Mouse (Mus musculus): ENCODE results near the gene Scnn1a. TPM values are rescaled to one million over a fixed set of nuclear protein-coding genes. Genes with fewer than 3 reads are reported as not detected.

Gene Scnn1a
- total RNA-seq, 1 experiment = 0.31 TPM

DNA sequence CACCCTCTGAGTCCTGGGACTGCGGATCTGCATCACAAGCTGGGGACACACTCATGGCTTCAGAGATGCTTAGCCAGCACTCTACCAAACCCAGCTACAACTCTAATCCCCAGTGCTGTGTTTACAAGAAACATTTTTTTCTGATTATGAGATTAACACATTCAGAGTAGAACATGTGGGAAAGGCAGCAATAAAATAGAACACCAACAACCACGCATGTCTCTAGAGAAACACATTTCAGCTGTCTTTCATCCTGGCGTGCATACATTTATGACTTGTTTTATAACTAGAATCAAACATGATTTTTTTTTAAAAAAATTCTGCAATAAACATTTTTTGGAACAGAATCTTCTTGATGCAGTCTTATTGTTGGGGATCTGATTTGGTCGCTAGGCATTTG, 33.5 kb upstream of the Scnn1a start:
- no peaks in the 10 kb centered on the region for H3K4me1 ChIP-seq (ENCODE audit: control insufficient read depth in 2 of 2, insufficient read depth in 2 of 2, low read length in 2 of 2, poor library complexity in 1 of 2)
- no peak overlapping the region for H3K4me3 ChIP-seq (ENCODE audit: insufficient read depth in 1 of 2, low read depth in 1 of 2, low read length in 2 of 2, poor library complexity in 1 of 2, severe bottlenecking in 1 of 2)
- no peak for DNase-seq (ENCODE audit: low read depth, low spot score)
- in situ Hi-C loops (cut with MboI; ENCODE audit: low sequenced_read_pairs in 2 of 2, unreplicated experiment in 2 of 2) = no loop called here
- H3K36me3 ChIP-seq (ENCODE audit: control insufficient read depth, insufficient read depth, low read length, poor library complexity, severe bottlenecking) = peaks cover 4% of the 10 kb centered on the region; the same call in 1 of the 2 replicates
- H3K27ac ChIP-seq (ENCODE audit: insufficient read depth, low read depth, low read length, poor library complexity, severe bottlenecking) = no peak overlapping the region
- no peaks in the 10 kb centered on the region for H3K9me3 ChIP-seq (ENCODE audit: control insufficient read depth, insufficient read depth, low read depth, low read length)
- H3K9ac ChIP-seq (ENCODE audit: insufficient read depth, low read depth, low read length, poor library complexity, severe bottlenecking) = no peak overlapping the region
- TF ChIP-seq CHD2 (IDR thresholded peaks at IDR 0.05; ENCODE audit: low read depth, low read length) (no peak), ZC3H11A (IDR thresholded peaks at IDR 0.05; ENCODE audit: borderline replicate concordance, low read depth, low read length) (no peak), MAFK (IDR thresholded peaks at IDR 0.05; ENCODE audit: insufficient read depth, low read depth, low read length) (no peak), ZNF384 (IDR thresholded peaks at IDR 0.05; ENCODE audit: low read depth, low read length) (no peak), HCFC1 (IDR thresholded peaks at IDR 0.05; ENCODE audit: borderline replicate concordance, insufficient read depth, low read length) (no peak)

DNA sequence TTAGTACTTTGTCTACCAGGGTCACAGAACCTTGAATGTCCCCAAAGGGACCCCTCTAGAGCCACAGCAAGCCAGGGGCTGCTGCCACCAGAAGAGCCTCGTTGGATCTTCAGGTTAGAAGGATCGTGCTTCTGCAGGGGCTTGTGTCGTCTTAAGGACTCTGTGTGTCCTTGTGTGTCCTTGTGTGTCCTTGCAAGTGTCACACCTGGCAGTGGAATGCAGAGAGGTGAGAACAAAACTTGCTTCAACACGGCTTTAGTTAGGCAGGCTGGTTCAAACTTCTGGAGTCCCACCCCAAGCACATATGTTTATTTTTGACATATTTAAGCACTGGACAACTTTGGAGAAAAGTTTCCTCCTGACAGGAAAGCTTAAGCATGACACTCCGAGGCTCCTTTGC, 31.7 kb upstream of the Scnn1a start:
- H3K9me3 ChIP-seq (ENCODE audit: control insufficient read depth, insufficient read depth, low read depth, low read length) = no peaks in the 10 kb centered on the region
- H3K9ac ChIP-seq (ENCODE audit: insufficient read depth, low read depth, low read length, poor library complexity, severe bottlenecking) = no peak overlapping the region
- TF ChIP-seq CHD2 (IDR thresholded peaks at IDR 0.05; ENCODE audit: low read depth, low read length) = no peak
- TF ChIP-seq HCFC1 (IDR thresholded peaks at IDR 0.05; ENCODE audit: borderline replicate concordance, insufficient read depth, low read length) = no peak
- no peak for TF ChIP-seq ZC3H11A (IDR thresholded peaks at IDR 0.05; ENCODE audit: borderline replicate concordance, low read depth, low read length)
- TF ChIP-seq ZNF384 (IDR thresholded peaks at IDR 0.05; ENCODE audit: low read depth, low read length) = no peak
- TF ChIP-seq MAFK (IDR thresholded peaks at IDR 0.05; ENCODE audit: insufficient read depth, low read depth, low read length) = no peak
- no peaks in the 10 kb centered on the region for H3K4me1 ChIP-seq (ENCODE audit: control insufficient read depth in 2 of 2, insufficient read depth in 2 of 2, low read length in 2 of 2, poor library complexity in 1 of 2)
- no peak overlapping the region for H3K27ac ChIP-seq (ENCODE audit: insufficient read depth, low read depth, low read length, poor library complexity, severe bottlenecking)
- in situ Hi-C loops (cut with MboI; ENCODE audit: low sequenced_read_pairs in 2 of 2, unreplicated experiment in 2 of 2) = no loop called here
- no peaks in the 10 kb centered on the region for H3K36me3 ChIP-seq (ENCODE audit: control insufficient read depth, insufficient read depth, low read length, poor library complexity, severe bottlenecking)
- no peak overlapping the region for H3K4me3 ChIP-seq (ENCODE audit: insufficient read depth in 1 of 2, low read depth in 1 of 2, low read length in 2 of 2, poor library complexity in 1 of 2, severe bottlenecking in 1 of 2)
- no peak for DNase-seq (ENCODE audit: low read depth, low spot score)

DNA sequence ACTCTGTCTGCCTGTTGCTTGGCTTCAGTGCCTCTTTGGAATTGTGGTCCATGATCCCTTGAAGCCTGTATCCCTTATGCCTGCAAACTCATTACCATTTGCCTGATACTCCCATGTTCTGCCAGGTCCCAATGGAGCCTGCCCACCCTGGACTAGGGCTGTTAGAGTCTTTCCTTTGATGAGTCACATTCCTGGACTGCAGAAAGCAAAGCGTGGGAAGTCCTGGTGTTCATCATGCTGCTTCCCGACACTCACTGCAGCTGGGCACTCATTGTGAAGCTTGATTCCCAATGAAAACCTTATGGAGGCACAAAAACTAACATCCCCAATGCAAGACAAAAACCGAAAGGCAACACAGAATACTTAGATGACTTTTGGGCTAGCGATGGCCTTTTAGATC, 29.1 kb upstream of the Scnn1a start:
- no peak for DNase-seq (ENCODE audit: low read depth, low spot score)
- H3K4me3 ChIP-seq (ENCODE audit: insufficient read depth in 1 of 2, low read depth in 1 of 2, low read length in 2 of 2, poor library complexity in 1 of 2, severe bottlenecking in 1 of 2) = no peak overlapping the region
- in situ Hi-C loops (cut with MboI; ENCODE audit: low sequenced_read_pairs in 2 of 2, unreplicated experiment in 2 of 2) = no loop called here
- no peak overlapping the region for H3K27ac ChIP-seq (ENCODE audit: insufficient read depth, low read depth, low read length, poor library complexity, severe bottlenecking)
- no peaks in the 10 kb centered on the region for H3K36me3 ChIP-seq (ENCODE audit: control insufficient read depth, insufficient read depth, low read length, poor library complexity, severe bottlenecking)
- no peak overlapping the region for H3K9ac ChIP-seq (ENCODE audit: insufficient read depth, low read depth, low read length, poor library complexity, severe bottlenecking)
- no peaks in the 10 kb centered on the region for H3K9me3 ChIP-seq (ENCODE audit: control insufficient read depth, insufficient read depth, low read depth, low read length)
- no peaks in the 10 kb centered on the region for H3K4me1 ChIP-seq (ENCODE audit: control insufficient read depth in 2 of 2, insufficient read depth in 2 of 2, low read length in 2 of 2, poor library complexity in 1 of 2)
- no peak for TF ChIP-seq HCFC1 (IDR thresholded peaks at IDR 0.05; ENCODE audit: borderline replicate concordance, insufficient read depth, low read length)
- TF ChIP-seq CHD2 (IDR thresholded peaks at IDR 0.05; ENCODE audit: low read depth, low read length) = no peak
- TF ChIP-seq ZNF384 (IDR thresholded peaks at IDR 0.05; ENCODE audit: low read depth, low read length) = no peak
- TF ChIP-seq ZC3H11A (IDR thresholded peaks at IDR 0.05; ENCODE audit: borderline replicate concordance, low read depth, low read length) = no peak
- no peak for TF ChIP-seq MAFK (IDR thresholded peaks at IDR 0.05; ENCODE audit: insufficient read depth, low read depth, low read length)

DNA sequence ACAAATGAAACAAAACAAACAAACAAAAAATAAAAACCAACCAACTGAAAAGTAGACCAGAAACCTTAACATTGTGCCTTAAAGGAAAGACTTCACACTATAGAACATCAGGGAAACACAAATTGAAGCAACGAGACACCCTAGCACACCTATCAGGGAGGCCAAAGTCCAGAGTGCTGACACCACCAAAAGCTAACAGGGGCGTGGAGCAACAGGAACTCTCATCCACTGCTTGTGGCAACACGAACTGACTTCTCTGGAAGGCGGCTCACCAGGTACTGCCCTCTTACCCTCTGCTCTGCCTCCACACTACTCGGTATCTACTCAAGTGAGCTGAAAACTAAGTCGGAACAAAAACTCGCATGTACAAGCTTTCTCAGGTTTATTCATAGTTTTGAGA, 28.2 kb upstream of the Scnn1a start:
- no peak overlapping the region for H3K9ac ChIP-seq (ENCODE audit: insufficient read depth, low read depth, low read length, poor library complexity, severe bottlenecking)
- no peak overlapping the region for H3K27ac ChIP-seq (ENCODE audit: insufficient read depth, low read depth, low read length, poor library complexity, severe bottlenecking)
- TF ChIP-seq MAFK (IDR thresholded peaks at IDR 0.05; ENCODE audit: insufficient read depth, low read depth, low read length) (no peak), HCFC1 (IDR thresholded peaks at IDR 0.05; ENCODE audit: borderline replicate concordance, insufficient read depth, low read length) (no peak), CHD2 (IDR thresholded peaks at IDR 0.05; ENCODE audit: low read depth, low read length) (no peak), ZC3H11A (IDR thresholded peaks at IDR 0.05; ENCODE audit: borderline replicate concordance, low read depth, low read length) (no peak), ZNF384 (IDR thresholded peaks at IDR 0.05; ENCODE audit: low read depth, low read length) (no peak)
- no peak for DNase-seq (ENCODE audit: low read depth, low spot score)
- H3K36me3 ChIP-seq (ENCODE audit: control insufficient read depth, insufficient read depth, low read length, poor library complexity, severe bottlenecking) = no peaks in the 10 kb centered on the region
- in situ Hi-C loops (cut with MboI; ENCODE audit: low sequenced_read_pairs in 2 of 2, unreplicated experiment in 2 of 2) = no loop called here
- no peak overlapping the region for H3K4me3 ChIP-seq (ENCODE audit: insufficient read depth in 1 of 2, low read depth in 1 of 2, low read length in 2 of 2, poor library complexity in 1 of 2, severe bottlenecking in 1 of 2)
- H3K9me3 ChIP-seq (ENCODE audit: control insufficient read depth, insufficient read depth, low read depth, low read length) = no peaks in the 10 kb centered on the region
- H3K4me1 ChIP-seq (ENCODE audit: control insufficient read depth in 2 of 2, insufficient read depth in 2 of 2, low read length in 2 of 2, poor library complexity in 1 of 2) = no peaks in the 10 kb centered on the region

DNA sequence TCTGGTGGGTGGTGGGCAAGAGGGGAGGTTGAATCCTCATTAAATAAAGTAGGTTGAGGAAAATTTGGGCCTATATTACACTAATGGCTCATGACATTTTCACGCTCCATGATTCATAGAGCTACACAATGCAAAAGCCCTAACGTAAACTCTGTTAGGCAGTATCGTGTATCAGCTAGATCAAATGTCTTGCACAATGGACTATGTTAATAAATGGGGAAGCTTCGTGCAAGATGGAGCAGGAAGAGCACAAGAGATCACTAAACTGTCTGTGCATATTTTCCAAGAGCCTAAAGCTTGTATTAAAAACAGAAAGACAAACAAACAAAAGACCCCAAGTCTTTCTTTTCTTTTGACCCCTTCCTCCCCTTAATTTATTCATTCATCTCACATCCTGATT, 26.4 kb upstream of the Scnn1a start:
- H3K9me3 ChIP-seq (ENCODE audit: control insufficient read depth, insufficient read depth, low read depth, low read length) = no peaks in the 10 kb centered on the region
- in situ Hi-C loops (cut with MboI; ENCODE audit: low sequenced_read_pairs in 2 of 2, unreplicated experiment in 2 of 2) = no loop called here
- H3K4me1 ChIP-seq (ENCODE audit: control insufficient read depth in 2 of 2, insufficient read depth in 2 of 2, low read length in 2 of 2, poor library complexity in 1 of 2) = no peaks in the 10 kb centered on the region
- no peak overlapping the region for H3K27ac ChIP-seq (ENCODE audit: insufficient read depth, low read depth, low read length, poor library complexity, severe bottlenecking)
- no peak overlapping the region for H3K4me3 ChIP-seq (ENCODE audit: insufficient read depth in 1 of 2, low read depth in 1 of 2, low read length in 2 of 2, poor library complexity in 1 of 2, severe bottlenecking in 1 of 2)
- DNase-seq (ENCODE audit: low read depth, low spot score) = no peak
- TF ChIP-seq HCFC1 (IDR thresholded peaks at IDR 0.05; ENCODE audit: borderline replicate concordance, insufficient read depth, low read length) = no peak
- TF ChIP-seq ZNF384 (IDR thresholded peaks at IDR 0.05; ENCODE audit: low read depth, low read length) = no peak
- TF ChIP-seq CHD2 (IDR thresholded peaks at IDR 0.05; ENCODE audit: low read depth, low read length) = no peak
- no peak for TF ChIP-seq MAFK (IDR thresholded peaks at IDR 0.05; ENCODE audit: insufficient read depth, low read depth, low read length)
- no peak for TF ChIP-seq ZC3H11A (IDR thresholded peaks at IDR 0.05; ENCODE audit: borderline replicate concordance, low read depth, low read length)
- H3K9ac ChIP-seq (ENCODE audit: insufficient read depth, low read depth, low read length, poor library complexity, severe bottlenecking) = no peak overlapping the region
- no peaks in the 10 kb centered on the region for H3K36me3 ChIP-seq (ENCODE audit: control insufficient read depth, insufficient read depth, low read length, poor library complexity, severe bottlenecking)
